Mouse (Mus musculus): ENCODE data around the gene H2afx. TPM values are rescaled to one million over a fixed set of nuclear protein-coding genes. Genes with fewer than 3 reads are reported as not detected.

H2afx gene
- total and polyA plus RNA-seq, 3 experiments: 36.3 to 488 (median 56.6) TPM

- Histone ChIP-seq H3K4me3 (replicated peaks in 1 of 3; ENCODE audit: low read depth in 2 of 3, low read length in 2 of 3, poor library complexity in 1 of 3) (no peak overlapping the region), H3K79me2 (replicated peaks; ENCODE audit: control insufficient read depth, extremely low read depth, insufficient read depth, poor library complexity, severe bottlenecking) (peaks cover 25% of the 10 kb centered on the region), H3K9ac (ENCODE audit: insufficient read depth, low read depth) (no peak overlapping the region), H3K27me3 (replicated peaks) (no peaks in the 10 kb centered on the region), H3K9me3 (replicated peaks; ENCODE audit: low read length) (no peaks in the 10 kb centered on the region), H3K4me2 (ENCODE audit: insufficient read depth, low read depth, poor library complexity, severe bottlenecking) (no peak overlapping the region), H3K27ac (ENCODE audit: insufficient read depth, low read depth) (no peak overlapping the region), H3K36me3 (replicated peaks in 1 of 2; ENCODE audit: control insufficient read depth in 1 of 2, insufficient read depth in 1 of 2, low read length in 1 of 2) (peaks cover 3 to 33% of the 10 kb centered on the region in 2 experiments), H3K4me1 (ENCODE audit: control insufficient read depth in 1 of 2, insufficient read depth in 2 of 2) (peaks cover 3 to 37% of the 10 kb centered on the region in 2 experiments; a peak in 3 of 4 replicates)
- TF ChIP-seq TBP (conservative IDR thresholded peaks at IDR 0.05; ENCODE audit: low read depth, low read length) (no peak), CHD2 (IDR thresholded peaks at IDR 0.05; ENCODE audit: low read length) (no peak), MAZ (IDR thresholded peaks at IDR 0.05; ENCODE audit: low read depth, low read length) (no peak), SIN3A (IDR thresholded peaks at IDR 0.05; ENCODE audit: low read length) (no peak), ZNF384 (IDR thresholded peaks at IDR 0.05; ENCODE audit: low read depth, low read length) (no peak), GABPA (IDR thresholded peaks at IDR 0.05; ENCODE audit: insufficient replicate concordance, low read depth, low read length) (no peak), SMC3 (IDR thresholded peaks at IDR 0.05; ENCODE audit: low read depth, low read length) (no peak)
- in situ Hi-C loops (cut with MboI; ENCODE audit: low pct_ligation_motif_present, low pct_unique_long_range_greater_than_20kb, low sequenced_read_pairs): no loop called here
- dilution Hi-C loops (cut with MboI; ENCODE audit: extremely low pct_ligation_motif_present, extremely low pct_unique_long_range_greater_than_20kb, low sequenced_read_pairs): no loop called here
- DNase-seq (ENCODE audit: extremely low read depth): peak; percentile 68
These were observed 27.2 kb upstream of the H2afx start for GRCm38 (mm10) chr9:44307248-44307647.

- no peak overlapping the region for H3K9ac ChIP-seq (ENCODE audit: insufficient read depth, low read depth)
- in situ Hi-C loops (cut with MboI; ENCODE audit: low pct_ligation_motif_present, low pct_unique_long_range_greater_than_20kb, low sequenced_read_pairs): no loop called here
These were observed 24.7 kb upstream of the H2afx start for GRCm38 (mm10) chr9:44309756-44310155.

GRCm38 (mm10) chr9:44310750-44311135 is 23.8 kb upstream of the H2afx start:
- in situ Hi-C loops (cut with MboI; ENCODE audit: low pct_ligation_motif_present, low pct_unique_long_range_greater_than_20kb, low sequenced_read_pairs): no loop called here
- dilution Hi-C loops (cut with MboI; ENCODE audit: extremely low pct_ligation_motif_present, extremely low pct_unique_long_range_greater_than_20kb, low sequenced_read_pairs): no loop called here
- Histone ChIP-seq H3K36me3 (replicated peaks in 1 of 2; ENCODE audit: control insufficient read depth in 1 of 2, insufficient read depth in 1 of 2, low read length in 1 of 2) (peaks cover 22 to 56% of the 10 kb centered on the region in 2 experiments), H3K79me2 (replicated peaks; ENCODE audit: control insufficient read depth, extremely low read depth, insufficient read depth, poor library complexity, severe bottlenecking) (no peaks in the 10 kb centered on the region), H3K4me1 (ENCODE audit: control insufficient read depth in 1 of 2, insufficient read depth in 2 of 2) (peaks cover 0 to 24% of the 10 kb centered on the region in 2 experiments; a peak in 2 of 4 replicates), H3K4me2 (ENCODE audit: insufficient read depth, low read depth, poor library complexity, severe bottlenecking) (no peak overlapping the region), H3K9ac (ENCODE audit: insufficient read depth, low read depth) (no peak overlapping the region), H3K27ac (ENCODE audit: insufficient read depth, low read depth) (no peak overlapping the region), H3K4me3 (replicated peaks in 1 of 3; ENCODE audit: low read depth in 2 of 3, low read length in 2 of 3, poor library complexity in 1 of 3) (no peak overlapping the region), H3K27me3 (replicated peaks) (no peaks in the 10 kb centered on the region), H3K9me3 (replicated peaks; ENCODE audit: low read length) (no peaks in the 10 kb centered on the region)
- DNase-seq (ENCODE audit: extremely low read depth): no peak
- TF ChIP-seq IRF4 (IDR thresholded peaks at IDR 0.05; ENCODE audit: low read depth, low read length) (no peak), MEF2A (IDR thresholded peaks at IDR 0.05; ENCODE audit: borderline replicate concordance, low read depth, low read length) (no peak), MXI1 (IDR thresholded peaks at IDR 0.05; ENCODE audit: low read depth, low read length) (no peak), PAX5 (IDR thresholded peaks at IDR 0.05; ENCODE audit: low read length) (no peak), KAT2A (IDR thresholded peaks at IDR 0.05; ENCODE audit: insufficient replicate concordance, low read length) (no peak), JUND (conservative IDR thresholded peaks at IDR 0.05; ENCODE audit: low read depth, low read length) (no peak), POLR2AphosphoS2 (IDR thresholded peaks at IDR 0.05; ENCODE audit: low read depth, low read length) (no peak), EP300 (IDR thresholded peaks at IDR 0.05; ENCODE audit: low read length) (no peak), ZKSCAN1 (IDR thresholded peaks at IDR 0.05; ENCODE audit: borderline replicate concordance, low read depth, low read length) (no peak), RCOR1 (conservative IDR thresholded peaks at IDR 0.05; ENCODE audit: low read depth, low read length) (no peak), USF1 (IDR thresholded peaks at IDR 0.05; ENCODE audit: low read depth, low read length) (no peak), ELF1 (IDR thresholded peaks at IDR 0.05; ENCODE audit: low read depth, low read length) (no peak), POLR2A (IDR thresholded peaks at IDR 0.05; ENCODE audit: low read depth, low read length) (no peak), ZC3H11A (IDR thresholded peaks at IDR 0.05; ENCODE audit: low read depth, low read length) (no peak), CTCF (conservative IDR thresholded peaks at IDR 0.05 in 1 of 2, IDR thresholded peaks at IDR 0.05 in 1 of 2; ENCODE audit: low read depth in 2 of 2, low read length in 2 of 2) (no peak), SMC3 (IDR thresholded peaks at IDR 0.05; ENCODE audit: low read depth, low read length) (no peak), HCFC1 (IDR thresholded peaks at IDR 0.05; ENCODE audit: low read depth, low read length) (no peak), NELFE (IDR thresholded peaks at IDR 0.05; ENCODE audit: low read depth, low read length) (no peak), MAFK (IDR thresholded peaks at IDR 0.05; ENCODE audit: insufficient replicate concordance, low read length) (no peak)

More at GRCm38 (mm10) chr9:44309756-44310155, 24.7 kb upstream of the H2afx start:
- Histone ChIP-seq H3K36me3 (replicated peaks in 1 of 2; ENCODE audit: control insufficient read depth in 1 of 2, insufficient read depth in 1 of 2, low read length in 1 of 2) (peaks cover 12 to 46% of the 10 kb centered on the region in 2 experiments), H3K27me3 (replicated peaks) (no peaks in the 10 kb centered on the region), H3K4me2 (ENCODE audit: insufficient read depth, low read depth, poor library complexity, severe bottlenecking) (no peak overlapping the region), H3K79me2 (replicated peaks; ENCODE audit: control insufficient read depth, extremely low read depth, insufficient read depth, poor library complexity, severe bottlenecking) (peaks cover 5% of the 10 kb centered on the region), H3K4me1 (ENCODE audit: control insufficient read depth in 1 of 2, insufficient read depth in 2 of 2) (peaks cover 0 to 25% of the 10 kb centered on the region in 2 experiments; a peak in 2 of 4 replicates), H3K4me3 (replicated peaks in 1 of 3; ENCODE audit: low read depth in 2 of 3, low read length in 2 of 3, poor library complexity in 1 of 3) (no peak overlapping the region), H3K9me3 (replicated peaks; ENCODE audit: low read length) (no peaks in the 10 kb centered on the region), H3K27ac (ENCODE audit: insufficient read depth, low read depth) (no peak overlapping the region)
- no peak for DNase-seq (ENCODE audit: extremely low read depth)
- TF ChIP-seq ELF1 (IDR thresholded peaks at IDR 0.05; ENCODE audit: low read depth, low read length) (no peak), MEF2A (IDR thresholded peaks at IDR 0.05; ENCODE audit: borderline replicate concordance, low read depth, low read length) (no peak), HCFC1 (IDR thresholded peaks at IDR 0.05; ENCODE audit: low read depth, low read length) (no peak), BHLHE40 (IDR thresholded peaks at IDR 0.05; ENCODE audit: low read depth, low read length) (no peak), MYC (IDR thresholded peaks at IDR 0.05; ENCODE audit: low read depth, low read length) (no peak), NRF1 (IDR thresholded peaks at IDR 0.05; ENCODE audit: low read depth, low read length) (no peak), CHD2 (IDR thresholded peaks at IDR 0.05; ENCODE audit: low read length) (no peak), JUN (IDR thresholded peaks at IDR 0.05; ENCODE audit: insufficient read depth, low read depth, low read length) (no peak), ZKSCAN1 (IDR thresholded peaks at IDR 0.05; ENCODE audit: borderline replicate concordance, low read depth, low read length) (no peak)
- dilution Hi-C loops (cut with MboI; ENCODE audit: extremely low pct_ligation_motif_present, extremely low pct_unique_long_range_greater_than_20kb, low sequenced_read_pairs): no loop called here

Measured in CH12.LX (cell line).